31 mouse cellular contexts compared by ENCODE assay signal in genomic region chr7:46748459-46748858, GRCm38 (mm10). TPM values are rescaled to one million over a fixed set of nuclear protein-coding genes. Genes with fewer than 3 reads are reported as not detected.
DNase-seq lines count a peak whose midpoint lies in the region; ATAC-seq and TF ChIP-seq lines count a peak whose summit lies in the region.
"Had no signal": no experiment of that assay in that cellular context is flagged by ENCODE, and none has a peak within 500 bp of the region (broad histone marks: within the 10 kb centered on the region; RNA-seq: fewer than 3 reads in every experiment).

No protein-coding gene starts in this region.

- in situ Hi-C loops in CH12.LX (cut with MboI; ENCODE audit: low pct_ligation_motif_present, low pct_unique_long_range_greater_than_20kb, low sequenced_read_pairs): no loop called here

- H3K9ac ChIP-seq in heart, embryonic 12.5 days: no peak overlapping the region
- H3K9ac ChIP-seq in CH12.LX (ENCODE audit: insufficient read depth, low read depth) (peak overlapping the region; percentile 18; the same call in 1 of the 2 replicates), ES-Bruce4 (ENCODE audit: low read depth, poor library complexity, severe bottlenecking) (peak overlapping the region; percentile 36)
- H3K9ac ChIP-seq in forebrain, embryonic 14.5 days (ENCODE audit: low read length): no peak overlapping the region
- no peak overlapping the region for H3K9ac ChIP-seq in forebrain, embryonic 15.5 days (replicated peaks)
- H3K9ac ChIP-seq: heart, embryonic 13.5 days; hindbrain, embryonic 13.5 days; limb, embryonic 13.5 days; liver, embryonic 12.5 days; lung, embryonic 14.5 days; midbrain, embryonic 12.5 days had no signal

- ATAC-seq in heart, embryonic 12.5 days (ENCODE audit: insufficient number of reproducible peaks, low FRiP score): no peak
- ATAC-seq in forebrain, embryonic 14.5 days: no peak
- ATAC-seq in forebrain, embryonic 15.5 days (replicated peaks): no peak
- ATAC-seq: forebrain, embryonic 16.5 days; liver, embryonic 12.5 days; Patski had no signal

- WGBS in heart, embryonic 12.5 days: 66% methylated on average over 3 of the region's 3 CpGs
- 35% methylated on average over 3 of the region's 3 CpGs for WGBS in forebrain, embryonic 14.5 days
- 34% methylated on average over 3 of the region's 3 CpGs for WGBS in forebrain, embryonic 15.5 days

- no peaks in the 10 kb centered on the region for H3K36me3 ChIP-seq in heart, embryonic 12.5 days
- H3K36me3 ChIP-seq in CH12.LX (replicated peaks in 1 of 2; ENCODE audit: control insufficient read depth in 1 of 2, insufficient read depth in 1 of 2, low read length in 1 of 2) (no peaks in the 10 kb centered on the region), ES-Bruce4 (ENCODE audit: control insufficient read depth, insufficient read depth, low read length, poor library complexity, severe bottlenecking) (no peaks in the 10 kb centered on the region)
- no peaks in the 10 kb centered on the region for H3K36me3 ChIP-seq in forebrain, embryonic 14.5 days (ENCODE audit: control insufficient read depth, insufficient read depth, low read length)
- no peaks in the 10 kb centered on the region for H3K36me3 ChIP-seq in forebrain, embryonic 15.5 days
- H3K36me3 ChIP-seq: heart, embryonic 13.5 days; hindbrain, embryonic 13.5 days; limb, embryonic 13.5 days; liver, embryonic 12.5 days; midbrain, embryonic 12.5 days had no signal

- H3K27ac ChIP-seq in heart, embryonic 12.5 days (ENCODE audit: poor library complexity, severe bottlenecking): no peak overlapping the region
- H3K27ac ChIP-seq in CH12.LX (ENCODE audit: insufficient read depth, low read depth): no peak overlapping the region
- 0 out of 2 replicates have a peak overlapping the region, but pooled peaks have one; percentile 16 for H3K27ac ChIP-seq in ES-Bruce4 (ENCODE audit: insufficient read depth, low read length)
- H3K27ac ChIP-seq in forebrain, embryonic 14.5 days (ENCODE audit: low read depth, low read length): no peak overlapping the region
- no peak overlapping the region for H3K27ac ChIP-seq in forebrain, embryonic 15.5 days (replicated peaks)
- H3K27ac ChIP-seq: heart, embryonic 13.5 days; hindbrain, embryonic 13.5 days; limb, embryonic 13.5 days; liver, embryonic 12.5 days; midbrain, embryonic 12.5 days had no signal

- no peak for TF ChIP-seq RAD21 in CH12.LX (IDR thresholded peaks at IDR 0.05; ENCODE audit: low read depth, low read length)

- H3K79me2 ChIP-seq in CH12.LX (replicated peaks; ENCODE audit: control insufficient read depth, extremely low read depth, insufficient read depth, poor library complexity, severe bottlenecking): no peaks in the 10 kb centered on the region

- peaks cover 3% of the 10 kb centered on the region; the same call in 1 of the 2 replicates for H3K4me1 ChIP-seq in heart, embryonic 12.5 days (replicated peaks)
- peaks cover 12 to 31% of the 10 kb centered on the region in 2 experiments for H3K4me1 ChIP-seq in CH12.LX (ENCODE audit: control insufficient read depth in 1 of 2, insufficient read depth in 2 of 2)
- peaks cover 4% of the 10 kb centered on the region for H3K4me1 ChIP-seq in ES-Bruce4 (ENCODE audit: control insufficient read depth, insufficient read depth, low read length)
- H3K4me1 ChIP-seq in forebrain, embryonic 14.5 days (ENCODE audit: control insufficient read depth, insufficient read depth, low read length): no peaks in the 10 kb centered on the region
- no peaks in the 10 kb centered on the region for H3K4me1 ChIP-seq in forebrain, embryonic 15.5 days
- H3K4me1 ChIP-seq: hindbrain, embryonic 13.5 days; limb, embryonic 13.5 days; liver, embryonic 12.5 days had no signal

- DNase-seq in heart, adult 8-10 months (ENCODE audit: low spot score): peak; percentile 25
- DNase-seq in CH12.LX (ENCODE audit: extremely low read depth) (peak; percentile 69), ZHBTc4 (ENCODE audit: low read depth, low spot score) (peak; percentile 56)
- no peak for DNase-seq in forebrain, embryonic 14.5 days (ENCODE audit: low spot score)
- no peak for DNase-seq in cerebellum, postnatal 10 days
- DNase-seq: cerebellum, adult 8-10 months; kidney, adult 11 months; kidney, postnatal 4 days; lung, embryonic 14.5 days; right cerebral cortex, postnatal 14 days; spleen, adult 18-20 months had no signal

- TF ChIP-seq CTCF in CH12.LX (conservative IDR thresholded peaks at IDR 0.05 in 1 of 2, IDR thresholded peaks at IDR 0.05 in 1 of 2; ENCODE audit: low read depth in 2 of 2, low read length in 2 of 2): no peak
- no peak for TF ChIP-seq CTCF in ES-Bruce4 (IDR thresholded peaks at IDR 0.05; ENCODE audit: low read depth, low read length)

- H3K9me3 ChIP-seq in heart, embryonic 12.5 days (replicated peaks): no peaks in the 10 kb centered on the region
- H3K9me3 ChIP-seq in CH12.LX (replicated peaks; ENCODE audit: low read length): no peaks in the 10 kb centered on the region
- H3K9me3 ChIP-seq in ES-Bruce4 (replicated peaks; ENCODE audit: control insufficient read depth, insufficient read depth, low read length, poor library complexity, severe bottlenecking): no peaks in the 10 kb centered on the region
- H3K9me3 ChIP-seq in forebrain, embryonic 14.5 days (replicated peaks; ENCODE audit: control insufficient read depth, low read length): no peaks in the 10 kb centered on the region
- H3K9me3 ChIP-seq in forebrain, embryonic 15.5 days: no peaks in the 10 kb centered on the region
- H3K9me3 ChIP-seq: heart, embryonic 13.5 days; hindbrain, embryonic 13.5 days; limb, embryonic 13.5 days; liver, embryonic 12.5 days; midbrain, embryonic 12.5 days had no signal

- TF ChIP-seq POLR2A in CH12.LX (IDR thresholded peaks at IDR 0.05; ENCODE audit: low read depth, low read length) (no peak), ES-Bruce4 (IDR thresholded peaks at IDR 0.05; ENCODE audit: insufficient read depth, low read length) (no peak)

- dilution Hi-C loops in CH12.LX (cut with MboI; ENCODE audit: extremely low pct_ligation_motif_present, extremely low pct_unique_long_range_greater_than_20kb, low sequenced_read_pairs): no loop called here

- H3K4me3 ChIP-seq in heart, embryonic 12.5 days: no peak overlapping the region
- H3K4me3 ChIP-seq in CH12.LX (replicated peaks in 1 of 3; ENCODE audit: low read depth in 2 of 3, low read length in 2 of 3, poor library complexity in 1 of 3) (no peak overlapping the region), ES-Bruce4 (ENCODE audit: low read depth, low read length) (peak overlapping the region; percentile 40)
- H3K4me3 ChIP-seq in forebrain, embryonic 14.5 days (ENCODE audit: low read depth, low read length): no peak overlapping the region
- H3K4me3 ChIP-seq in forebrain, embryonic 15.5 days: no peak overlapping the region
- H3K4me3 ChIP-seq: heart, embryonic 13.5 days; hindbrain, embryonic 13.5 days; limb, embryonic 13.5 days; liver, embryonic 12.5 days; midbrain, embryonic 12.5 days had no signal

- TF ChIP-seq EP300 in CH12.LX (IDR thresholded peaks at IDR 0.05; ENCODE audit: low read length) (no peak; the same call in 1 of the 2 replicates), ES-Bruce4 (IDR thresholded peaks at IDR 0.05; ENCODE audit: insufficient read depth, low read depth, low read length) (no peak)

- H3K4me2 ChIP-seq in heart, embryonic 12.5 days: no peak overlapping the region
- no peak overlapping the region for H3K4me2 ChIP-seq in CH12.LX (ENCODE audit: insufficient read depth, low read depth, poor library complexity, severe bottlenecking)
- H3K4me2 ChIP-seq in forebrain, embryonic 14.5 days (ENCODE audit: low read length): no peak overlapping the region
- H3K4me2 ChIP-seq in forebrain, embryonic 15.5 days (replicated peaks): no peak overlapping the region
- H3K4me2 ChIP-seq: heart, embryonic 13.5 days; hindbrain, embryonic 13.5 days; limb, embryonic 13.5 days; liver, embryonic 12.5 days; lung, embryonic 14.5 days; midbrain, embryonic 12.5 days had no signal

- 0 out of 2 replicates have a peak, but pooled peaks cover 4% of the 10 kb centered on the region for H3K27me3 ChIP-seq in heart, embryonic 12.5 days (replicated peaks)
- H3K27me3 ChIP-seq in CH12.LX (replicated peaks) (no peaks in the 10 kb centered on the region), ES-Bruce4 (ENCODE audit: control insufficient read depth, insufficient read depth, low read length, poor library complexity, severe bottlenecking) (no peaks in the 10 kb centered on the region)
- H3K27me3 ChIP-seq in forebrain, embryonic 14.5 days (replicated peaks; ENCODE audit: control insufficient read depth, insufficient read depth, low read length): no peaks in the 10 kb centered on the region
- no peaks in the 10 kb centered on the region for H3K27me3 ChIP-seq in forebrain, embryonic 15.5 days
- H3K27me3 ChIP-seq: heart, embryonic 13.5 days; hindbrain, embryonic 13.5 days; limb, embryonic 13.5 days; liver, embryonic 12.5 days; midbrain, embryonic 12.5 days; Patski had no signal

RNA-seq across cellular contexts. Expression of gene Saa2, which starts 3.1 kb away (rescaled TPM):
- total RNA-seq in heart, adult 8-10 months (2022): not detected
- not detected in 2 replicates for polyA plus RNA-seq in heart, embryonic 12.5 days (2016; fragmentation: Nextera tagmentation; extraction: Ambion mirVana)
- total RNA-seq in CH12.LX (2012; rRNA removed): not detected in 2 replicates
- total RNA-seq in CH12.LX (2014; rRNA removed): not detected in 2 replicates
- polyA plus RNA-seq in CH12.LX (2012; ENCODE audit: insufficient read length, low read depth): not detected in 2 replicates
- not detected in 2 replicates for polyA plus RNA-seq in ES-Bruce4 (2011; ENCODE audit: insufficient read depth, insufficient read length, low read depth, missing spikeins)
- polyA plus RNA-seq in forebrain, embryonic 14.5 days (2014; fragmentation: Nextera tagmentation; extraction: Ambion mirVana): not detected in 2 replicates
- polyA plus RNA-seq in forebrain, embryonic 15.5 days (2015; fragmentation: Nextera tagmentation; extraction: Ambion mirVana): not detected in 2 replicates
- total RNA-seq: gastrocnemius, postnatal 4 days; heart, postnatal 25 days; left cerebral cortex, postnatal 25 days; megakaryocyte progenitor cell, adult 5-6 weeks; monocyte, adult 5-6 weeks had no signal
- polyA plus RNA-seq: embryonic facial prominence, embryonic 14.5 days; forebrain, embryonic 16.5 days; heart, embryonic 13.5 days; hindbrain, embryonic 13.5 days; kidney, embryonic 16.5 days; liver, embryonic 12.5 days; lung, embryonic 14.5 days; midbrain, embryonic 12.5 days; testis, adult 2 months had no signal

RNA-seq across cellular contexts. Expression of gene Saa1, which starts 5.7 kb away (rescaled TPM):
- total RNA-seq in heart, adult 8-10 months (2022): not detected
- not detected in 2 replicates for polyA plus RNA-seq in heart, embryonic 12.5 days (2016; fragmentation: Nextera tagmentation; extraction: Ambion mirVana)
- not detected in 2 replicates for total RNA-seq in CH12.LX (2012; rRNA removed)
- total RNA-seq in CH12.LX (2014; rRNA removed): not detected in 2 replicates
- polyA plus RNA-seq in CH12.LX (2012; ENCODE audit: insufficient read length, low read depth): not detected in 2 replicates
- polyA plus RNA-seq in ES-Bruce4 (2011; ENCODE audit: insufficient read depth, insufficient read length, low read depth, missing spikeins): not detected in 2 replicates
- not detected in 2 replicates for polyA plus RNA-seq in forebrain, embryonic 14.5 days (2014; fragmentation: Nextera tagmentation; extraction: Ambion mirVana)
- polyA plus RNA-seq in forebrain, embryonic 15.5 days (2015; fragmentation: Nextera tagmentation; extraction: Ambion mirVana): not detected in 2 replicates
- total RNA-seq: gastrocnemius, postnatal 4 days; heart, postnatal 25 days; left cerebral cortex, postnatal 25 days; megakaryocyte progenitor cell, adult 5-6 weeks; monocyte, adult 5-6 weeks had no signal
- polyA plus RNA-seq: C2C12; embryonic facial prominence, embryonic 14.5 days; forebrain, embryonic 16.5 days; heart, embryonic 13.5 days; hindbrain, embryonic 13.5 days; lung, embryonic 14.5 days; midbrain, embryonic 12.5 days; Patski had no signal

RNA-seq across cellular contexts. Expression of gene Saa4, which starts 16.1 kb away (rescaled TPM):
- not detected for total RNA-seq in heart, adult 8-10 months (2022)
- polyA plus RNA-seq in heart, embryonic 12.5 days (2016; fragmentation: Nextera tagmentation; extraction: Ambion mirVana): not detected in 2 replicates
- total RNA-seq in CH12.LX (2012; rRNA removed) (not detected in 2 replicates), CH12.LX (2014; rRNA removed) (not detected in 2 replicates)
- polyA plus RNA-seq in CH12.LX (2012; ENCODE audit: insufficient read length, low read depth) (not detected in 2 replicates), ES-Bruce4 (2011; ENCODE audit: insufficient read depth, insufficient read length, low read depth, missing spikeins) (not detected in 2 replicates)
- polyA plus RNA-seq in forebrain, embryonic 14.5 days (2014; fragmentation: Nextera tagmentation; extraction: Ambion mirVana): not detected in 2 replicates
- polyA plus RNA-seq in forebrain, embryonic 15.5 days (2015; fragmentation: Nextera tagmentation; extraction: Ambion mirVana): not detected in 2 replicates
- total RNA-seq: heart, postnatal 25 days; left cerebral cortex, postnatal 25 days; megakaryocyte progenitor cell, adult 5-6 weeks; monocyte, adult 5-6 weeks had no signal
- polyA plus RNA-seq: C2C12; embryonic facial prominence, embryonic 14.5 days; forebrain, embryonic 16.5 days; heart, embryonic 13.5 days; hindbrain, embryonic 13.5 days; kidney, embryonic 16.5 days; limb, embryonic 13.5 days; lung, embryonic 14.5 days; midbrain, embryonic 12.5 days; neural tube, embryonic 11.5 days; Patski had no signal

RNA-seq across cellular contexts. Expression of gene Saa3, which starts 33.0 kb away (rescaled TPM):
- 1 to 10 TPM in 2 of 4 experiments, under 1 TPM in 1, not detected in 1; 0.63 to 9.2 (median 2.1) TPM for total RNA-seq in heart, adult 8-10 months (2022)
- polyA plus RNA-seq in heart, embryonic 12.5 days (2016; fragmentation: Nextera tagmentation; extraction: Ambion mirVana): 0.20 TPM in 1 of 2 replicates, not detected in the other
- total RNA-seq in CH12.LX (2012; rRNA removed) (not detected in 2 replicates), CH12.LX (2014; rRNA removed) (0.59 TPM in 1 of 2 replicates, not detected in the other)
- polyA plus RNA-seq in CH12.LX (2012; ENCODE audit: insufficient read length, low read depth) (not detected in 2 replicates), ES-Bruce4 (2011; ENCODE audit: insufficient read depth, insufficient read length, low read depth, missing spikeins) (3.2 and 3.8 TPM in 2 replicates)
- polyA plus RNA-seq in forebrain, embryonic 14.5 days (2014; fragmentation: Nextera tagmentation; extraction: Ambion mirVana): 0.34 TPM in 1 of 2 replicates, not detected in the other
- polyA plus RNA-seq in forebrain, embryonic 15.5 days (2015; fragmentation: Nextera tagmentation; extraction: Ambion mirVana): not detected in 2 replicates
- total RNA-seq: monocyte, adult 5-6 weeks had no signal
- polyA plus RNA-seq: heart, embryonic 13.5 days; neural tube, embryonic 11.5 days; testis, adult 2 months had no signal

RNA-seq across cellular contexts. Expression of gene Saal1, which starts 38.0 kb away (rescaled TPM):
- 1 to 10 TPM; 3.6 to 4.5 (median 3.9) TPM for total RNA-seq in heart, adult 8-10 months (2022)
- polyA plus RNA-seq in heart, embryonic 12.5 days (2016; fragmentation: Nextera tagmentation; extraction: Ambion mirVana): 16.2 and 16.5 TPM in 2 replicates
- total RNA-seq in CH12.LX (2012; rRNA removed) (15.1 and 16.6 TPM in 2 replicates), CH12.LX (2014; rRNA removed) (14.7 and 15.2 TPM in 2 replicates)
- polyA plus RNA-seq in CH12.LX (2012; ENCODE audit: insufficient read length, low read depth) (24.5 and 27.6 TPM in 2 replicates), ES-Bruce4 (2011; ENCODE audit: insufficient read depth, insufficient read length, low read depth, missing spikeins) (36.5 and 40.2 TPM in 2 replicates)
- polyA plus RNA-seq in forebrain, embryonic 14.5 days (2014; fragmentation: Nextera tagmentation; extraction: Ambion mirVana): 24.4 and 25.2 TPM in 2 replicates
- 19.6 and 22.8 TPM in 2 replicates for polyA plus RNA-seq in forebrain, embryonic 15.5 days (2015; fragmentation: Nextera tagmentation; extraction: Ambion mirVana)

Comparison
In these comparisons a context has a peak if more than half of its experiments do, and no peak if none do; other contexts are left out.
1. DNase-seq: peak in heart, adult 8-10 months (single experiment), CH12.LX (single experiment) and ZHBTc4 (single experiment); none in forebrain, embryonic 14.5 days (single experiment) and cerebellum, postnatal 10 days (0 of 2).
2. H3K9ac ChIP-seq: peak in CH12.LX (single experiment) and ES-Bruce4 (single experiment); none in heart, embryonic 12.5 days (single experiment), forebrain, embryonic 14.5 days (single experiment) and forebrain, embryonic 15.5 days (single experiment).